Mouse (Mus musculus) kidney, embryonic 16.5 days (tissue): ENCODE data around the gene Rprd1b. TPM values are rescaled to one million over a fixed set of nuclear protein-coding genes. Genes with fewer than 3 reads are reported as not detected.

Source experiments
- ATAC-seq: fragments of 200-750 bp; cut with Nextera tagmentation; 2 replicates; pipeline ENCODE4 v1.8.0; 2017; ENCODE audit warnings: moderate TSS enrichment; ENCODE audit not compliant: low FRiP score, low TSS enrichment
- H3K27ac ChIP-seq: fragments of 300-500 bp; sonication (generic); 2 replicates; pipeline ENCODE4 v1.5.1; 2014; ENCODE audit warnings: low read length
- H3K27me3 ChIP-seq: fragments of 300-500 bp; sonication (generic); 2 replicates; pipeline ENCODE4 v1.6.1; 2014; ENCODE audit warnings: low read length, control low read depth, mixed read lengths; ENCODE audit not compliant: insufficient read depth
- H3K36me3 ChIP-seq: fragments of 300-500 bp; sonication (generic); 2 replicates; pipeline ENCODE4 v1.6.1; 2014; ENCODE audit warnings: low read length, control low read depth, mixed read lengths; ENCODE audit not compliant: insufficient read depth
- H3K4me1 ChIP-seq: fragments of 300-500 bp; sonication (generic); 2 replicates; pipeline ENCODE4 v1.6.1; 2014; ENCODE audit warnings: low read length, control low read depth, mixed read lengths; ENCODE audit not compliant: insufficient read depth
- H3K4me2 ChIP-seq: fragments of 300-500 bp; sonication (generic); replicated peaks from 2 replicates; pipeline ENCODE4 v1.6.1; 2014; ENCODE audit warnings: low read depth, low read length
- H3K4me3 ChIP-seq: fragments of 300-500 bp; sonication (generic); 2 replicates; pipeline ENCODE4 v1.5.1; 2014; ENCODE audit warnings: mild to moderate bottlenecking, low read length
- H3K9ac ChIP-seq: fragments of 300-500 bp; sonication (generic); replicated peaks from 2 replicates; pipeline ENCODE4 v1.6.1; 2014; ENCODE audit warnings: low read length
- H3K9me3 ChIP-seq: fragments of 300-500 bp; sonication (generic); 2 replicates; pipeline ENCODE4 v1.6.1; 2016; ENCODE audit warnings: low read length, control low read depth
- WGBS: fragments of 180-500 bp; shearing (Covaris S2); extraction: QIAGEN DNeasy Blood & Tissue Kit; methylation state at CpG from one replicate; pipeline ENCODE4 v1.1.7; 2014; 5-methylcytosine and 5-hydroxymethylcytosine counted together
- polyA plus RNA-seq: library from polyadenylated mRNA; unstranded; fragments of >200 nt; fragmentation: Nextera tagmentation; extraction: Ambion mirVana; gene quantifications from 2 replicates; pipeline ENCODE4 v1.2.1, GENCODE M21; 2015

The Rprd1b gene
- polyA plus RNA-seq, 1 experiment from 2014 or later = 44.1 TPM

DNA sequence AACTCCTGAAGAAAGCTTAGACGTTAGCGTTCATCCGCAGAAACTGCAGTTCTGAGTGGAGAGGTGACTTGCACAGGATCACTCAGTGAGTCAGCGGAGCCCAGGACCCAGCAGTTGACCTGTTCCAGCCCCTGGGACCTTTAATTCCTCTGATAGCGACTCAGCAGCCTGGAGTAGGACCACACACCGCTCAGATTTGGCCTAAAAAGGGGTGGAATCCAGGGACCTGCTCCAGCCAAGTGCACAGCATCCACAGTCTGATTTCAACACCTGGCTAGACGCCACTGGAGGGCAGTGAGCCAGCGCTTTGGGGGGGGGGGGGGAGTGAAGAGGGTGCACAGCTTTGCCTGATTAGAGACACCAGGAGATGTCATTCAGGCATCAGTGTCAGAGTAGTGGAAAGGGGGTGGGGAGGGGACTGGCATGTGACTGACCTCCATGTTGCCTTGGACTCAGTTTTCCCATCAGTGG lies 140.5 kb downstream of the Rprd1b start:
- no peak overlapping the region for H3K9ac ChIP-seq
- H3K4me3 ChIP-seq = no peak overlapping the region
- 51% methylated on average over 8 of the region's 8 CpGs for WGBS
- H3K36me3 ChIP-seq = no peaks in the 10 kb centered on the region
- H3K27me3 ChIP-seq = no peaks in the 10 kb centered on the region
- H3K4me2 ChIP-seq = no peak overlapping the region
- H3K27ac ChIP-seq = no peak overlapping the region
- H3K4me1 ChIP-seq = peaks cover 34% of the 10 kb centered on the region
- peak; percentile 29; the same call in 1 of the 2 replicates for ATAC-seq
- H3K9me3 ChIP-seq = no peaks in the 10 kb centered on the region

DNA sequence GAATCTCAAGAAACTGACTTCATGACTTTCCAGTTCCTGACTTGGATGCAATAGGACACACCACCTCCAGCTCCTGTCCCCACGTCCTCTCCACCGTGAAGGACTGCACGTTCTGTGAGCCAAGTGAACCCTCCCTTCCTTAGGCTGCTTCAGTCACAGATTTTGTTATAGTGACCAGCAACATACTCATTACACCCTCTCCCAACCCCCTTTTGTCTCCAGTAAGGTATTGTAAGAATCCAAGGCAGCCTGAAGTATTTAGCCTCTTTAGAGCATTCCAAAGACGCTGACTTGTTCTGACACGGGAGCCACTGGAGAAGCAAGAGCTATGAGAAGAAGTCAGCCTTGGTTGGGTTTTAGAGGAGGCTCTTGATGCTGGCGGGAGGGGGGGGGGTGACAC lies 141.1 kb downstream of the Rprd1b start:
- Histone ChIP-seq H3K27ac (peak overlapping the region; percentile 18; the same call in 1 of the 2 replicates), H3K36me3 (no peaks in the 10 kb centered on the region), H3K9ac (no peak overlapping the region), H3K9me3 (no peaks in the 10 kb centered on the region), H3K4me3 (no peak overlapping the region), H3K27me3 (no peaks in the 10 kb centered on the region), H3K4me1 (peaks cover 35% of the 10 kb centered on the region), H3K4me2 (no peak overlapping the region)
- WGBS = 74% methylated on average over 6 of the region's 6 CpGs
- ATAC-seq = no peak

DNA sequence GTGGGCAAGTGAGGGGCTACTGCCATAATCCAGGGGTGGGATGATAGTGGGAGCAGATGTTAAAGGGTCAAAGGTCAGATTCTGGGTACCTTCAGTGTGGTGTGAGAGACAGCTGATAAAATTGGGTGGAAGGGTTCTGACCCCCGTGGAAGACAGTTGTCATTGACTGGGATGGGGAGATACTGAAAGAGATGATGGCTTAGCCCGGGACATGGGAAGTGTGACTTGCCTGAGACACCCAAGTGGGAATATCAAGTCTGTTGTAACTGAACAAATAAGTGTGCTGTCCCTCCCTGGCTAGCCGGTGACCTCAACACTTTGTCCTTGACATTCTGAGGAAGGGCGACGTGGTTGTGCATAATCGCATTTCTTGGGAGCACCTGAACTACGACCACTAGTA lies 141.5 kb downstream of the Rprd1b start:
- no peak for ATAC-seq
- H3K4me1 ChIP-seq = peaks cover 40% of the 10 kb centered on the region
- H3K9ac ChIP-seq = no peak overlapping the region
- no peaks in the 10 kb centered on the region for H3K27me3 ChIP-seq
- H3K27ac ChIP-seq = no peak overlapping the region
- WGBS = 90% methylated on average over 7 of the region's 7 CpGs
- H3K4me3 ChIP-seq = no peak overlapping the region
- H3K4me2 ChIP-seq = no peak overlapping the region
- H3K9me3 ChIP-seq = no peaks in the 10 kb centered on the region
- H3K36me3 ChIP-seq = no peaks in the 10 kb centered on the region

DNA sequence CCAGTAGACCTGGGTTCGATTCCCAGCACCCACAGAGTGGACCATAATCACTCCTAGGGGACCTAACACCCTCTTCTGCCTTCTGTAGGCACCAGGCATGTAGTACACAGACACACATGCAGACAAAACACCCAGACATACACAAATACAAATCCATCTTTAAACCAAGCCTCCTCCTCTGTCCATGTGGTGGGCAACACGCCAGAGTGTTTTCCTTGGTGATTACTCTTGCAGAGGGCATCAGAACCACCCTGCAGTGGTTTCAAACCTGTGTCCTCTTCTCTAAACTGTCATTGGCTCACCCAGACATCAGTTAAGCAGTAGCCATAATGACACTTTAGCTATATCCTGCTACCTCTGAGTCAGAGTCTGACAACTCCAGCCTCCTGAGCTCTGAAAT lies 142.1 kb downstream of the Rprd1b start:
- ATAC-seq = no peak
- Histone ChIP-seq H3K27me3 (no peaks in the 10 kb centered on the region), H3K36me3 (no peaks in the 10 kb centered on the region), H3K4me3 (no peak overlapping the region), H3K4me1 (peaks cover 42% of the 10 kb centered on the region), H3K4me2 (no peak overlapping the region), H3K9me3 (no peaks in the 10 kb centered on the region), H3K9ac (no peak overlapping the region), H3K27ac (no peak overlapping the region)
- WGBS = 73% methylated on average over 2 of the region's 2 CpGs

DNA sequence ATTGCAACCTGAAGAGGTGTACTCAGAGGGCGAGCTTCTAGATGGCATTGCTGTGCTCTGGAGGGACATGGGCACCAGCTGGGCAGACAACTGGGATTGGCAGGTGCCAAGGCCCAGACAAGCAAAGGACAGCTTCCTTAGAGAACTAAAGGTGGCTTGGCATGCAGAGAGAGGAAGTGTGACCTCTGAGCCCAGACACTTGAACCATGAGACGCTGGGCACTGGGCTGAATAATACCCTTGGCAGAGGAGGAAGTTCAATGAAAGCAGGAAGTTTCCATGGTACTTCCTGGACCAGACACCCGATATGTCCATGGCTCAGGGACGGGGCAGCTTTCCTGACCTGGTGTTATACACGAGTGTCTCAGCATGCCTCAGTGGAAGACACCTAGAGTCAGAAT lies 146.1 kb downstream of the Rprd1b start:
- 67% methylated on average over 5 of the region's 5 CpGs for WGBS
- Histone ChIP-seq H3K4me1 (peaks cover 20% of the 10 kb centered on the region), H3K9ac (no peak overlapping the region), H3K27me3 (no peaks in the 10 kb centered on the region), H3K27ac (no peak overlapping the region), H3K36me3 (no peaks in the 10 kb centered on the region), H3K4me2 (no peak overlapping the region), H3K4me3 (no peak overlapping the region), H3K9me3 (no peaks in the 10 kb centered on the region)
- ATAC-seq = no peak

DNA sequence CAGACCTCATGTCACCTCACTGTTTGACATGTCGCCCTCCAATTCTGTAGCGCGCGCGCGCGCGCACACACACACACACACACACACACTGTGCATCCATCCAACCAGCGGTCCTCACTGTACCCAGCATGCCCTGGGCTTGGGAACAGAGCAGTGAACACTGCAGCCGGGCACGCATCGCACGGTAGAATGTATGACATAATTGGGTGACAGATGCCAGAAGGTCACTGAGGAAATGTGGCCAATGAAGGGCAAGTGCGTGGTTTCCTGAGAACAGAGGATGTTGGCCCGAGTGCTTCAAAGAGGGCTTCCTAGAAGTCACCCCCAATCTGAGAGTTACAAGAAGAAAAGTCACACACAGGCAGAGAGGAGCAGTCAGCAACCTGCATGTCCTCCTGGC lies 146.7 kb downstream of the Rprd1b start:
- Histone ChIP-seq H3K9me3 (no peaks in the 10 kb centered on the region), H3K36me3 (no peaks in the 10 kb centered on the region), H3K4me2 (no peak overlapping the region), H3K27ac (no peak overlapping the region), H3K27me3 (no peaks in the 10 kb centered on the region), H3K4me1 (peaks cover 25% of the 10 kb centered on the region), H3K9ac (no peak overlapping the region), H3K4me3 (no peak overlapping the region)
- WGBS = 81% methylated on average over 15 of the region's 15 CpGs
- no peak for ATAC-seq

DNA sequence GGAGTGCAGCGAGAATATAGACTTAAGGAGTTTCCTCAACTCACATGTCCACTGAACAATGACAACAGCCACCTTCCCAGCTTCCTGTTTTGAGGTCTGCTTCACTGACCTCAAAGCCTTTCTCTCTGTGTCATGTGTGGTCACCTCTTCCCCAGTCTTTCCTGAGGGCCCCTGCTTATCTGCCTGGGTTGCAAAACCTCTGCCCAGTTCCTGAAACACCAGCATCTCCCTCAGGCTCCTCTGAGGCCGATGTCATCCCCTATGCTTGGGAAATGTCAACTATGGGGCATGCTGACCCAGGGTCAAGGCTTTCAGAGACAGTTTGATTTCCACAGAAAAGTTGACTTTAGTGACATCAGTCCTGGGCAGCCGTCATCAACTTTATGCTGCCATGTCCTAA lies 147.1 kb downstream of the Rprd1b start:
- Histone ChIP-seq H3K4me1 (peaks cover 28% of the 10 kb centered on the region), H3K36me3 (no peaks in the 10 kb centered on the region), H3K4me3 (no peak overlapping the region), H3K27ac (no peak overlapping the region), H3K4me2 (no peak overlapping the region), H3K27me3 (no peaks in the 10 kb centered on the region), H3K9ac (no peak overlapping the region), H3K9me3 (no peaks in the 10 kb centered on the region)
- ATAC-seq = no peak
- WGBS = 57% methylated on average over 3 of the region's 3 CpGs

DNA sequence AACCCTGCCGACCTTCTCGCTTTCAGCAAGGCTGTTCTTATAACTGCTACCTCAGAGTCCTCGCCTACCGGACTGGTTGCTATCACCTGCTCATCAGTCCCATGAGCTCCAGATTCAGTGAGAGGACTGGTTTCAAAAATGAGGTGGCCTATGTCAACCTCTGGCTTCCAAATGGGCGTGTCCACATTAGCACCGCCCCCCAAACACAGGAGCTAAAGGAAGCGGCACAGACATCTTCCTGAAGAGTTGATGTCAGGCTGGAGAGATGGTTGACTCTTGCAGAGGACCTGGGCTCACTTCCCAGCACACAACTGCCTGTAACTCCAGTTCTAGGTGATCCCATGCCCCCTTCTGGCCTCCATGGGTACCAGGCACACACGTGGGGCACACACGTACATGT lies 148.5 kb downstream of the Rprd1b start:
- Histone ChIP-seq H3K36me3 (no peaks in the 10 kb centered on the region), H3K4me1 (peaks cover 28% of the 10 kb centered on the region), H3K4me2 (no peak overlapping the region), H3K27ac (no peak overlapping the region), H3K9ac (no peak overlapping the region), H3K9me3 (no peaks in the 10 kb centered on the region), H3K27me3 (no peaks in the 10 kb centered on the region), H3K4me3 (no peak overlapping the region)
- WGBS = 90% methylated on average over 9 of the region's 9 CpGs
- ATAC-seq = no peak

DNA sequence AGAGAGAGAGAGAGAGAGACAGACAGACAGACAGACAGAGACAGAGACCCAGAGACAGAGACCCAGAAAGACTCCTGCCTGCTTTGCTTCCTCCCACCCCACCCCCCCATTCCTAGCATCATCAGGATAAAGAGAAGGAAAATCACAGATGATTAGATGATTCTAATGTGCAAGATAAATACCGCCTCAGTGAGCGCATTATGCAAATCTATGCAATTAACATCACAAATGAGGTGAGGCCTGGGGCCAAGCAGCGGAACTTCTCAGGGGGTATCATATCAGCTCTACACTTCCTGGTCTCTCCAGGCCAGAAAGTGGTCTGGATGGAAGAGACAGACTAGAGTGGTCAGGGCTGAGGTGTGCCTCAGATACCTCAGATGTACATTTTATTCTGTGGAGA lies 149.3 kb downstream of the Rprd1b start:
- H3K4me2 ChIP-seq = no peak overlapping the region
- no peaks in the 10 kb centered on the region for H3K36me3 ChIP-seq
- no peak overlapping the region for H3K4me3 ChIP-seq
- H3K9ac ChIP-seq = no peak overlapping the region
- peaks cover 28% of the 10 kb centered on the region for H3K4me1 ChIP-seq
- WGBS = 83% methylated on average over 3 of the region's 3 CpGs
- no peak overlapping the region for H3K27ac ChIP-seq
- H3K27me3 ChIP-seq = no peaks in the 10 kb centered on the region
- no peak for ATAC-seq
- no peaks in the 10 kb centered on the region for H3K9me3 ChIP-seq

DNA sequence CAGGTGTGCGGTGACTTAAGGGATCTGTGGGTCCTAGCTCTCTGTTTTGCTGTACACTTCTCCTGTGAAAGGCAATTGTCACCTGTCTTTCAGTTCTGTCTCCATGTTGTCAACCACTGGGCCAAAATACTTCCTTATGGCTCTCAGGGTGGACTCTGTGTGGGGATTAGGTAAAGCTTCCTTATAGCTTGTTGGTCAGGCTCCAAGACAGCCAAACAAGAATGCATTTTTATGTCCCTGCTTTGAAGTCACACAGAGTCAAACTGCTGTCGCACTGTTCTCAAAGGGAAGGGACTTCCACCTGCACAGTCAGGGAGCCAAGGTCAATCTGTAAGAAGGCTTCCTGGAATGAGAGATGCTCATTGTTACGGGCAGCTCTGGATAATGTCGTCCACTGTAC lies 149.8 kb downstream of the Rprd1b start:
- ATAC-seq = no peak
- Histone ChIP-seq H3K27me3 (no peaks in the 10 kb centered on the region), H3K27ac (peak overlapping the region; percentile 56; the same call in 1 of the 2 replicates), H3K9ac (no peak overlapping the region), H3K4me2 (no peak overlapping the region), H3K4me1 (peaks cover 28% of the 10 kb centered on the region), H3K4me3 (no peak overlapping the region), H3K9me3 (no peaks in the 10 kb centered on the region), H3K36me3 (no peaks in the 10 kb centered on the region)
- WGBS = 71% methylated on average over 4 of the region's 4 CpGs
